Mouse (Mus musculus) forebrain, postnatal 0 days (tissue): Measurements from ENCODE around the gene Cgnl1. TPM values are rescaled to one million over a fixed set of nuclear protein-coding genes. Genes with fewer than 3 reads are reported as not detected.

Experiments used
- ATAC-seq: fragments of 200-750 bp; cut with Nextera tagmentation; 2 replicates; pipeline ENCODE4 v1.8.0; 2017; ENCODE audit warnings: mild to moderate bottlenecking, moderate library complexity
- DNase-seq: peaks from one replicate; pipeline ENCODE4 v3.0.0-alpha.2; 2015
- H3K27ac ChIP-seq: fragments of 300-500 bp; sonication (generic); 2 replicates; pipeline ENCODE4 v1.5.1; 2014; ENCODE audit warnings: low read depth, mild to moderate bottlenecking, antibody characterized with exemption, low read length, moderate library complexity, mixed read lengths
- H3K27me3 ChIP-seq: fragments of 300-500 bp; sonication (generic); 2 replicates; pipeline ENCODE4 v1.6.1; 2014; ENCODE audit warnings: mild to moderate bottlenecking, low read length, mixed read lengths; ENCODE audit not compliant: insufficient read depth
- H3K36me3 ChIP-seq: fragments of 300-500 bp; sonication (generic); 2 replicates; pipeline ENCODE4 v1.6.1; 2014; ENCODE audit warnings: mild to moderate bottlenecking, moderate library complexity; ENCODE audit not compliant: insufficient read depth
- H3K4me1 ChIP-seq: fragments of 300-500 bp; sonication (generic); 2 replicates; pipeline ENCODE4 v1.6.1; 2014; ENCODE audit warnings: antibody characterized with exemption; ENCODE audit not compliant: insufficient read depth
- H3K4me2 ChIP-seq: fragments of 300-500 bp; sonication (generic); 2 replicates; pipeline ENCODE4 v1.6.1; 2014; ENCODE audit warnings: low read depth, mild to moderate bottlenecking, moderate library complexity
- H3K4me3 ChIP-seq: fragments of 300-500 bp; sonication (generic); 2 replicates; pipeline ENCODE4 v1.5.1; 2014; ENCODE audit warnings: low read depth, low read length, mixed read lengths
- H3K9ac ChIP-seq: fragments of 300-500 bp; sonication (generic); 2 replicates; pipeline ENCODE4 v1.6.1; 2014; ENCODE audit warnings: mild to moderate bottlenecking
- H3K9me3 ChIP-seq: fragments of 300-500 bp; sonication (generic); 2 replicates; pipeline ENCODE4 v1.6.1; 2016; ENCODE audit warnings: low read length
- CTCF ChIP-seq: sonication (generic); IDR thresholded peaks from 2 replicates; pipeline ENCODE4 v1.5.1; 2016; ENCODE audit warnings: antibody characterized with exemption, control low read depth, low read depth
- WGBS: fragments of 180-500 bp; shearing (Covaris S2); extraction: QIAGEN DNeasy Blood & Tissue Kit; methylation state at CpG from one replicate; pipeline ENCODE4 v1.1.7; 2014; 5-methylcytosine and 5-hydroxymethylcytosine counted together
- polyA plus RNA-seq: library from polyadenylated mRNA; unstranded; fragments of >200 nt; fragmentation: Nextera tagmentation; extraction: Ambion mirVana; gene quantifications from 2 replicates; pipeline ENCODE4 v1.2.1, GENCODE M21; 2015
- total RNA-seq: library from RNA; depleted of rRNA; stranded (reverse); fragments of >200 nt; gene quantifications from 2 replicates; pipeline ENCODE4 v1.2.3, GENCODE M21; 2014

Cgnl1 gene
- total and polyA plus RNA-seq, 2 experiments from 2014 or later = 5.0 to 8.5 TPM

GRCm38 (mm10) chr9:71760518-71761141 lies 10.8 kb downstream of the Cgnl1 start:
- no peak overlapping the region for H3K27ac ChIP-seq
- DNase-seq (no peak), ATAC-seq (no peak)
- H3K27me3 ChIP-seq = no peaks in the 10 kb centered on the region
- no peak overlapping the region for H3K9ac ChIP-seq
- H3K36me3 ChIP-seq = no peaks in the 10 kb centered on the region
- H3K4me3 ChIP-seq = no peak overlapping the region
- no peaks in the 10 kb centered on the region for H3K9me3 ChIP-seq
- TF ChIP-seq CTCF = no peak
- 4% methylated on average over 14 of the region's 14 CpGs for WGBS
- 0 out of 2 replicates have a peak, but pooled peaks cover 4% of the 10 kb centered on the region for H3K4me1 ChIP-seq
- H3K4me2 ChIP-seq = no peak overlapping the region

DNA sequence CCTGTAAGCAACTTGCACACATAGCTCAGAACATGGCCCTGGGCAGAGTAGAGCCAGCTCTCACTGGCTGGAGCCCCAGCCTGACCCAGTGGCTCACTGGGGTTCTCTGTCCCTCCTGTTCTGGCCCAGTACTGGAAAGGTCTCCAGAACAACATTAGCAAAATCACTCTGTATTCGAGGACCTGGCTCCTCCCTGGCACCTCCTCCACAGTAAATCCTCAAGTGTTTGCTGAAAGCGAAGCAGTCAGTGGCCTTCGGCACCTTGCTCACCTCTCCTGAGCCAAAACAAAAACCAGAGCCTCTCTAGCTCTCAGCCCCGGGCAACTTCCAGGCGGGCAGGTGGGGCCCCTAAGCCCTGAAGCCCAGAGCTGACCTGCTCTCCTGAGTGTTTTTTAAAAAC lies 11.5 kb downstream of the Cgnl1 start:
- WGBS = 17% methylated on average over 5 of the region's 5 CpGs
- H3K9ac ChIP-seq = no peak overlapping the region
- H3K27me3 ChIP-seq = no peaks in the 10 kb centered on the region
- no peak overlapping the region for H3K4me3 ChIP-seq
- H3K4me1 ChIP-seq = 0 out of 2 replicates have a peak, but pooled peaks cover 4% of the 10 kb centered on the region
- no peak for TF ChIP-seq CTCF
- H3K27ac ChIP-seq = no peak overlapping the region
- no peaks in the 10 kb centered on the region for H3K9me3 ChIP-seq
- no peaks in the 10 kb centered on the region for H3K36me3 ChIP-seq
- no peak for DNase-seq
- no peak overlapping the region for H3K4me2 ChIP-seq
- ATAC-seq = no peak

DNA sequence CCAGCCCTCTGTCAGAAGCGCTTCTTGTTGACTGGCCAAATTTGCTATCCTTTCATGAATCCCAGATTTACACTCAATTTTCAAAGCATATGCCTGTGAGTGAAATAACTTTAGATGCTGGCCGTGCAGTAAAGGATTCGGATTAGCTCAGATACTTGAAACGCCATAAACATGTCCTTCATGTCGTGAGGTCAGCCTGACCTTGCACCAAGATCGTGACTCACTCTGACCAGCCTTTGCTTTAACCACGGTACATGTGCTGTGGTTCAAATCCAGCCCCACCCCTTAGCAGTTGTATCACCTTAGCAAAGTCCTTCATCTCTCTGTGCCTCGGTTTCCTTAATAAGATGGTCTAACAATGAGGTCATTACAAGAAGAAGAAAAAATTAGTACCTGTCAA lies 14.0 kb downstream of the Cgnl1 start:
- Histone ChIP-seq H3K36me3 (no peaks in the 10 kb centered on the region), H3K9ac (no peak overlapping the region), H3K27ac (no peak overlapping the region), H3K27me3 (no peaks in the 10 kb centered on the region), H3K4me2 (no peak overlapping the region), H3K4me1 (0 out of 2 replicates have a peak, but pooled peaks cover 4% of the 10 kb centered on the region), H3K9me3 (no peaks in the 10 kb centered on the region), H3K4me3 (no peak overlapping the region)
- ATAC-seq = no peak
- whole genome bisulfite sequencing = 81% methylated on average over 8 of the region's 8 CpGs
- no peak for TF ChIP-seq CTCF
- no peak for DNase-seq

DNA sequence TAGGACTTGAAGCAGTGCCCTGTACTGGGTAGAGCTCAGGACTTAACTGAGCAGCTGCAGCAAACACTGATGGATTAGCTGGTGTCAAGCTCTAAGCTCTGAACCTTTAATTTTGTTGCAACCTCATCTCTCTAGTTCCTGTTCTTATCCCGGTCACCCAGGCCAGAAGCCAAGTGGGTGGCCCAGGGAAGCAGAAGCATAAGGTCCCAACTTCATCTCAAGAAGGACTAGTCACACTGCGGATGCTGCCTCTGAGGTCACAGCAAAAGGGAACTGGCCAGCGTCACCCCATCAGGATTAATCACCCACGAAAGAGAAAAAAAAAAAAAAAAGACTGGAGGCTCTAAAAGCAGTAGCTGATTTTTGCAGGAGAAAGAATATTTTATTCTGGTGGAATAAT lies 14.5 kb downstream of the Cgnl1 start:
- no peak overlapping the region for H3K9ac ChIP-seq
- H3K9me3 ChIP-seq = no peaks in the 10 kb centered on the region
- no peak for DNase-seq
- H3K27me3 ChIP-seq = no peaks in the 10 kb centered on the region
- no peak for ATAC-seq
- H3K4me1 ChIP-seq = 0 out of 2 replicates have a peak, but pooled peaks cover 4% of the 10 kb centered on the region
- 52% methylated on average over 4 of the region's 4 CpGs for WGBS
- no peak overlapping the region for H3K4me3 ChIP-seq
- no peak overlapping the region for H3K27ac ChIP-seq
- H3K36me3 ChIP-seq = no peaks in the 10 kb centered on the region
- no peak for TF ChIP-seq CTCF
- H3K4me2 ChIP-seq = no peak overlapping the region

GRCm38 (mm10) chr9:71753981-71754380 lies 17.4 kb downstream of the Cgnl1 start:
- Histone ChIP-seq H3K4me2 (no peak overlapping the region), H3K4me3 (no peak overlapping the region), H3K4me1 (no peaks in the 10 kb centered on the region), H3K36me3 (no peaks in the 10 kb centered on the region), H3K9me3 (no peaks in the 10 kb centered on the region), H3K27me3 (no peaks in the 10 kb centered on the region), H3K9ac (no peak overlapping the region), H3K27ac (no peak overlapping the region)
- WGBS = 58% methylated on average over 4 of the region's 4 CpGs
- DNase-seq = no peak
- no peak for TF ChIP-seq CTCF
- no peak for ATAC-seq

GRCm38 (mm10) chr9:71753529-71753928 lies 17.9 kb downstream of the Cgnl1 start:
- H3K9me3 ChIP-seq = no peaks in the 10 kb centered on the region

GRCm38 (mm10) chr9:71753117-71753516 lies 18.3 kb downstream of the Cgnl1 start:
- Histone ChIP-seq H3K27me3 (no peaks in the 10 kb centered on the region), H3K9me3 (no peaks in the 10 kb centered on the region), H3K4me1 (no peaks in the 10 kb centered on the region), H3K9ac (no peak overlapping the region), H3K4me2 (no peak overlapping the region), H3K27ac (no peak overlapping the region), H3K36me3 (no peaks in the 10 kb centered on the region), H3K4me3 (no peak overlapping the region)
- 64% methylated on average over 2 of the region's 2 CpGs for WGBS
- DNase-seq (no peak), ATAC-seq (no peak)
- TF ChIP-seq CTCF = no peak

More at GRCm38 (mm10) chr9:71753529-71753928, 17.9 kb downstream of the Cgnl1 start:
- no peak for TF ChIP-seq CTCF
- WGBS = 61% methylated on average over 4 of the region's 4 CpGs
- Histone ChIP-seq H3K4me1 (no peaks in the 10 kb centered on the region), H3K27ac (no peak overlapping the region), H3K9ac (no peak overlapping the region), H3K4me2 (no peak overlapping the region), H3K27me3 (no peaks in the 10 kb centered on the region), H3K36me3 (no peaks in the 10 kb centered on the region), H3K4me3 (no peak overlapping the region)
- ATAC-seq = no peak
- no peak for DNase-seq
